Mouse (Mus musculus) heart, adult 11 months (tissue): Measurements from ENCODE around the gene Dnajc6.

Experiments
- DNase-seq: peaks from one replicate; pipeline ENCODE4 v3.0.0; 2022

Gene Dnajc6

GRCm38 (mm10) chr4:101572142-101572541 is 75.7 kb downstream of the Dnajc6 start:
- DNase-seq = no peak

GRCm38 (mm10) chr4:101575307-101575706 is 78.9 kb downstream of the Dnajc6 start:
- no peak for DNase-seq

GRCm38 (mm10) chr4:101578720-101579119 is 82.3 kb downstream of the Dnajc6 start:
- peak; percentile 53 for DNase-seq

DNA sequence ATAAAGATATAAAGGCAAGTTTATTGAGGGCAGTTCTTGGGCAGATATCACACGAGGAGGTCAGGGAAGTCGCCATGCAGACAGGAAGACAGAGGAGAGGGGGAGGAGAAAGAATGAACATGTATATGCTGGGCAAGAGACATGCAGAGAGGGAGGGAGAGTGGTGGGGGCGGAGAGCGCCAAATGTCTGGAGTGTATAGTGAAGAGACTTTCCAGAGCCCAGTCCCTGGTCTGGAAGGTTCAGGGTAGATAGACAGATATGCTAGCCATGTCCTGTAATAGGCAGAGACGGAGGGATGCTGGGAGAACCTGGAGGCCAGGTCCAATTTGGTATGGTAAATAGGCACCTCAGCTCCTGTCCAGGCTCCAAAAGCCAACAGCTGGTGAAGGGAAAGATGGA is 83.1 kb downstream of the Dnajc6 start:
- peak; percentile 62 for DNase-seq

DNA sequence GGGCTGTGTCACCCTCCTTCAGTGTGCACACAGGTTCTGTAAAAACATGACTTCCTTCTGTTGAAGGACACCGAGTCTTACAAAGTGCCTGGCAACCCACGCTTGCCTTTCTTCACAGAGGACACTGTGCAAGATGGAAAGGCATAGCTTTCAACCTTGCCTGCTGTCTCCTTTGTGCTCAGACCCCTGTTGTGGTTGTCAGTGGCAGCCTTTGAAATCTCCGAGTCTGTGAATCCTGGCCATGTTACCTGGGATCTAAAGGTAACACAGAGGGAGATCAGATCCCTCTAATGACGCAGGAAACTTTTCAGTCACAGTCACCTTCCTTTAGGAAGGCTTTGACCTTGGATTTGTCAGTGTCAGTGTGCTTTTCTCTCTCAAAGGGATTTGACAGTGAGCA is 84.7 kb downstream of the Dnajc6 start:
- peak; percentile 61 for DNase-seq

- peak; percentile 17 for DNase-seq
These were observed 86.4 kb downstream of the Dnajc6 start for GRCm38 (mm10) chr4:101582882-101583281.

- DNase-seq = peak; percentile 40
These were observed 88.3 kb downstream of the Dnajc6 start for GRCm38 (mm10) chr4:101584524-101585454.

DNA sequence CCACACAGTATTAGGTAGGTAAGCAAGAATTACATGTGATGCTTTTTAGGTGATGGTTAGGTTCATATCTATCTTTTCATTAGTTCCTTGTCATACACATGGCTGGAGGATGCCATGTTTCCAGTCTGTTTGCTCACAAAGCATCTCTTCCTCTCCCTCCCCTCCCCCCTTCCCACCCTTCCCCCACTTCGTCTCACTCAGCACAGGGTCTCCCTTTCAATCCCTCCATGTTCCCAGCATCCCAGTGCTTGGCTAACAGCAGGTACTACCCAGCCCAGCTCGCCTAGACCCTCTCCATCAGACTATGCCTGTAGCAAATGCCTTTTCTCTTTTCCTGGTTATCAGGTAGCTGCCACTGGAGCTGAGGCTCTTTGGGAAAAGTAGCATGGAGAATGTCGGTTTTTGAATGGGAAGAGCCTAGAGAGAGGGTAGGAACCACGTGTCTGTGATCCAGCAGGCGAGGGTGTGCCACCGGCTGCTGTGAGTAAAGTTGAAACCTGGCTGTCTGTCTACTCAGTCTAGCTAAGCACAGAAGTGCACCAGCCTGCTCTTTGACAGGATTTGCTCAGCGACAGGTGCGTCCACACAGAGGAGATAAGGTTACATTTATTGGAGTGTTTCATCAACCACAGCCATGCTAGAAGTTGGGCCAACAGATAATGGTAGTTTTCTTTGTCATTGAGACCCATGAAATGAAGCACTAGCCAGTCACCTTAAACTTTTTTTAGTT is 89.2 kb downstream of the Dnajc6 start:
- peak; percentile 71 for DNase-seq

- DNase-seq = peak; percentile 55
These were observed 92.5 kb downstream of the Dnajc6 start for GRCm38 (mm10) chr4:101588932-101589331.

DNA sequence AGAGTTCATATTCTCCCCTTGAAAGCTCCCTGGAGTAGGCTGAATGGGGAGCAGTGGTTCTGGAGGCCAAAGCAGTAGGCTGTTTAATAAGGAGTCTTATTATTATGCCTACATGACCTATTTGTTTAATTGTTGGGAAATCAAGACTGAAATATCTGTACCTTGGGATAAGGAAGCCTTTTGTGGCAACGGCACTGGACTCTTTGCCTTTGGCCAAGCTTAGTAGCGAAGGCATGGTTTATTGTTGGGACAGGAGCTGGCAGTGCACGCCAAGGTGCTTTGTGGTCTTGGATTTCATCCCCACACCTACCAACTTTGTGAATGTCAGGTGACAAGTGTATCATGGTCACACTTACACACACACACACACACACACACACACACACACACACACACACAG is 93.3 kb downstream of the Dnajc6 start:
- peak; percentile 37 for DNase-seq

DNA sequence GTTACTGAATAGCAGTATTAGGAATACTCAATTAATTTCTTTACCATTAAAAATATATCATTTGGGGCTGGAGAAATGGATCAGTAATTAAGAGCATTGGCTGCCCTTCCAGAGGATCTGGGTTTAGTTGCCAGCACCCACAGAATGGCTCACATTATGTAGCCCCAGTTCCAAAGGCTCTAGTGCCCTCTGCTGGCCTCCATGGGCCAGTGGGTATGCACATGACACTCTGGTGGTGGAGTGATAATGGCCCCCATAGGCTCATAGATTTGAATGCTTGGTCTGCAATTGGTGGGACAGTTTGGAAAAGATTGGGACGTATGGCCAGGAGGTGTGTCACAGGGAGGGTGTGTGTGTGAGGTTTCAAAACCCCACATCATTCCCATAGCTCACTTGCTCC is 95.0 kb downstream of the Dnajc6 start:
- DNase-seq = peak; percentile 70

DNA sequence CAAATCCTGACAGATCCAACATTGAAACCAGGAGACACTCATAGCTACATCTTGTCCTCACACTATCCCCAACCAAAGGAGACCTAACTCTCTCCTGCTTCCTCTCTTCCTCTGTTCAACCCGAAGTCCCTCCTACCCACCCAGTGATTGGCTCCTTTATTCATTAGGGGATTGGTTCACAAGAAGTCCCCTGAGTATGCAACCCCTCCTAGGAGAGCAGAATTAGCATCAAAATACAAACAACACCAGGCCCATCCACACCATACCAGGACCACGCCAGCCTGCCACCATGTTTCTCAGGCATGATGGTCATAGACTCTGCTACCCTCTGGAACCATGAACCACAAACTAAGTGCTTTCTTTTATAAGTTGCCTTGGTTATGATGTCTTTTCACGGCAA is 96.0 kb downstream of the Dnajc6 start:
- no peak for DNase-seq

- no peak for DNase-seq
These were observed 105.3 kb downstream of the Dnajc6 start for GRCm38 (mm10) chr4:101601758-101602157.

- no peak for DNase-seq
These were observed 107.2 kb downstream of the Dnajc6 start for GRCm38 (mm10) chr4:101603635-101604034.

GRCm38 (mm10) chr4:101616520-101616919 is 120.1 kb downstream of the Dnajc6 start:
- DNase-seq = no peak

GRCm38 (mm10) chr4:101617742-101618141 is 121.3 kb downstream of the Dnajc6 start:
- no peak for DNase-seq

DNA sequence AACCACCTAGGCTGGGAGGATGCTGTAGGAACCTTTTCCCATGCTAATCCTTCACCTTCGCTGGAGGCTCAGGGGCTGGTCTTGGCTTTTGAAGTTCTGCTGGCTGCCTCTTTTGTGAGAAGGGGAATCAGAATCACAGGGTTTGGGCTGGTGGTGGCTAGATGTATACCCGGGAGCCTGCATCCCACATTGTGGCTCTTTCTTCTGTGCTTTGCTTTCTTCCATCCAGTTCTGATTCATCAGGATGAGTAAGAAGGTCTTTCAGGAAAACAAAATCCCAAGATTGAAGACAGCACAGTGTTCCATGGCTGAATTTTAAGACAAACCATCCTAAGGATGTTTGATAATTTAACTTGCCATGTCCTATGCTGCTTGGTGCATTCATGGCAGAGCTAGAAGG is 123.8 kb downstream of the Dnajc6 start:
- no peak for DNase-seq

DNA sequence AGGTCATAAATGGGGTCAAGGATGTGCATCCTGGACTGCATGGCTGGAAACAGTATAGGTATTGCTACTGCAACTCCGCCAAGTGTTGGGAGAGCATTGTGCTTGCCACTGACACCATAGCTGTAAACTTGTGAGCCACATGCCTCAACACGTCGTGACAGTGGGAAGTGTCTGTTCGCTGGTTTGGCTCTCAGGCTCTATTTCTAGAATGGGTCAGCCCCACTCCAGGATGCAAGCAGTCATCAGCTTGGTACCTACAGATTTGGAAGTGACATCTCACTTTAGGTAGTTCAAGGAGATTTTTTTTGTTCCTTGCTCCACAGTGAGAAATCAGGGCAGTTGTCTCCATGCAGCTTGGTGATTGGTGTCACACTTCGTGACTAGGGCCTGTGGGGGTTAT is 124.8 kb downstream of the Dnajc6 start:
- no peak for DNase-seq

GRCm38 (mm10) chr4:101625278-101625677 is 128.8 kb downstream of the Dnajc6 start:
- no peak for DNase-seq

DNA sequence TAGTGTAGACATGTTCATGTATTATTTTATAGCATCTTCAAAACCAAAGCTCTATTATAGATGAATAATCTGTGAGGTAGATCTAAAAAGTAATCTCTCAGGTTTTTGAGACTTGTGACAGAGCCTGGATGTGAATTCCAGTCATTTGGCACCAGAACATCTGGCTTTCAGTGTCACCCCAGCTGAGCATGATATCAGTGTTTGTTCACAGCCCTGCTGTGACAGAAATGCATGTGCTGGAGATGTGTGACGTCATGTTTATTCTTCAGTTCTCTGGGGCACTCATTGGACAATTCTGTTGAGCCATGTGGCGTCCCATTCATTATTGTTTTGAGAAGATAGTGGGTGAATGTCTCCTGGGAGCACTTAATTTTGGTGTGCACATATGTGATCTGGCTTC is 139.1 kb downstream of the Dnajc6 start:
- DNase-seq = peak; percentile 69

DNA sequence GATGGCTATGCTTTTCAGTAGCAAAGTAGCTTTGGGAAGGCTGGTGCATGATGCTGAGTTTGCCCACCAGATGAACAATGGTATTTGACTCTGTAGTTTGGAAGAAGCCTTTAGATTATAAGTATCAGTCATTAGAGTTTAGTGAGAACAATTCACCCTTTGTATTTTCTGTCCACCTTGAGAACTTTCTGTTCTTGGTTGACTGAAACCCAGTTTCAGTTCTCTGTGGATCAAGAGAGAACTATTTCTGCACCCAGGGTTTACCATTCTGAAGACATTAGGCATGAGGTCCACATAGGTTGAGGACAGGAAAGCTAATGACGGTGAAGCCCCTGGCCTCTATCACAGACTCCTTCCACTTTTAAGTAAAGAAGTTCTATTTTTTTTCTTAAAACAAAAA is 141.0 kb downstream of the Dnajc6 start:
- DNase-seq = no peak

DNA sequence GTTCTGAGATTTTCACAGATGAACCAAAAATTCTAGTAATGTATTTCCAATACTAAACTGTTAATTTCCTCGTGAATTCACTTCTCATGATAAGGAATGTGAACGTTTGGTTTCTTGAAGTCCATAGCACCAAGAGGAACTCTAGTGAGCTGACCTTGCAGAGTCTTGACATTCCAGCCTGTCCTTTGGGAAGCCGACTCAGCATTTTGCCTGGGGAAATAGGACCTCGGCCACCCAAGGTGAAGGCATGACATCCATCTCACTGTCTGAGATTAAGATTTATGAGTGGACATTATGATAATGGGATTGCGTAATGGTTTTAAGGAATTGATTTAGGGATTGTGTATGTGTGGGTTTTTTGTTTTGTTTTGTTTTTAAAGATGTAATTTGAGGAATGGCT is 144.2 kb downstream of the Dnajc6 start:
- peak; percentile 43 for DNase-seq

DNA sequence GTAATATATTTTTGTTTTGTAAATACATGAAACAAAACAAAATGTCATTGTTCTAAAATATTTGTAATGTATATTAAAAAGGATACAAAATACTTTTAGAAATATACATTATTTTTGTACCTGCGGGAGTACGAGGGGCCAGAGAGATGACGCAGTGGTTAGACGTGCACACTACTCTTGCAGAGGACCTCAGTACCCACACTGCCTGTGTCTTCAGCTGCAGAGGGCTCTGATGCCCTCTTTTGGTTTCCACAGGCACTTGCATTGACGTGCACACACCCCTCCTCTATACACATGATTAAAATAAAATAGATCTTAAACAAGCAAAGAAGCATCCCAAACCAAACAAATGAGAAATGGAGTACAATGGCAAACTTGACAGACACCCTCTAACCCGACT is 146.3 kb downstream of the Dnajc6 start:
- DNase-seq = peak; percentile 14

- DNase-seq = peak; percentile 54
These were observed 146.8 kb downstream of the Dnajc6 start for GRCm38 (mm10) chr4:101643216-101643615.
